Mouse (Mus musculus): ENCODE measurements around the gene Pkn3. TPM values are rescaled to one million over a fixed set of nuclear protein-coding genes. Genes with fewer than 3 reads are reported as not detected.

The Pkn3 gene
- polyA plus RNA-seq, 2 experiments: 2.0 to 3.5 TPM

GRCm38 (mm10) chr2:30067031-30067888 lies 10.2 kb upstream of the Pkn3 start:
- H3K9ac ChIP-seq (replicated peaks): peak overlapping the region; percentile 94
- WGBS (ENCODE audit: insufficient replicate concordance): under 1% methylated on average over 62 of the region's 69 CpGs
- H3K9me3 ChIP-seq (ENCODE audit: control insufficient read depth, low read length): no peaks in the 10 kb centered on the region
- no peak for DNase-seq (ENCODE audit: low read depth in 3 of 3, low spot score in 3 of 3)
- peak; percentile 0; the same call in 1 of the 2 replicates for ATAC-seq (ENCODE audit: insufficient read depth)
- TF ChIP-seq EP300 (IDR thresholded peaks at IDR 0.05; ENCODE audit: low read depth) (no peak), CTCF (IDR thresholded peaks at IDR 0.05; ENCODE audit: low read depth) (no peak)
- no peaks in the 10 kb centered on the region for H3K27me3 ChIP-seq (ENCODE audit: control insufficient read depth, insufficient read depth, low read length)
- peak overlapping the region; percentile 93 to 100 for H3K4me3 ChIP-seq (ENCODE audit: insufficient read depth in 1 of 2, low read depth in 2 of 2, low read length in 2 of 2)
- H3K27ac ChIP-seq: peak overlapping the region; percentile 85
- H3K36me3 ChIP-seq (replicated peaks; ENCODE audit: control insufficient read depth, insufficient read depth, low read depth): peaks cover 28% of the 10 kb centered on the region
- peak overlapping the region; percentile 97 for H3K4me2 ChIP-seq (ENCODE audit: low read depth)
- H3K4me1 ChIP-seq (replicated peaks; ENCODE audit: control insufficient read depth in 2 of 2, insufficient read depth in 2 of 2, low read length in 1 of 2): peaks cover 20 to 27% of the 10 kb centered on the region in 2 experiments

- Histone ChIP-seq H3K4me3 (ENCODE audit: insufficient read depth in 1 of 2, low read depth in 2 of 2, low read length in 2 of 2) (peak overlapping the region; percentile 93 to 100), H3K27ac (no peak overlapping the region), H3K9me3 (ENCODE audit: control insufficient read depth, low read length) (no peaks in the 10 kb centered on the region), H3K4me1 (replicated peaks; ENCODE audit: control insufficient read depth in 2 of 2, insufficient read depth in 2 of 2, low read length in 1 of 2) (peaks cover 19 to 27% of the 10 kb centered on the region in 2 experiments), H3K27me3 (ENCODE audit: control insufficient read depth, insufficient read depth, low read length) (no peaks in the 10 kb centered on the region), H3K4me2 (ENCODE audit: low read depth) (peak overlapping the region; percentile 97), H3K36me3 (replicated peaks; ENCODE audit: control insufficient read depth, insufficient read depth, low read depth) (peaks cover 30% of the 10 kb centered on the region), H3K9ac (replicated peaks) (peak overlapping the region; percentile 94)
- ATAC-seq (ENCODE audit: insufficient read depth) (no peak), DNase-seq (ENCODE audit: low read depth in 3 of 3, low spot score in 3 of 3) (no peak)
- 23% methylated on average over 7 of the region's 7 CpGs for WGBS (ENCODE audit: insufficient replicate concordance)
- TF ChIP-seq EP300 (IDR thresholded peaks at IDR 0.05; ENCODE audit: low read depth) (no peak), CTCF (IDR thresholded peaks at IDR 0.05; ENCODE audit: low read depth) (no peak)
Observed at GRCm38 (mm10) chr2:30067962-30068361, 9.5 kb upstream of the Pkn3 start.

- H3K27ac ChIP-seq: no peak overlapping the region
- ATAC-seq (ENCODE audit: insufficient read depth) (no peak), DNase-seq (ENCODE audit: low read depth in 3 of 3, low spot score in 3 of 3) (no peak)
- TF ChIP-seq EP300 (IDR thresholded peaks at IDR 0.05; ENCODE audit: low read depth) (no peak), CTCF (IDR thresholded peaks at IDR 0.05; ENCODE audit: low read depth) (no peak)
- no peak overlapping the region for H3K9ac ChIP-seq (replicated peaks)
- H3K4me3 ChIP-seq (ENCODE audit: insufficient read depth in 1 of 2, low read depth in 2 of 2, low read length in 2 of 2): no peak overlapping the region
- peaks cover under 1 to 1% of the 10 kb centered on the region in 2 experiments; a peak in 2 of 4 replicates for H3K4me1 ChIP-seq (replicated peaks; ENCODE audit: control insufficient read depth in 2 of 2, insufficient read depth in 2 of 2, low read length in 1 of 2)
- peaks cover 30% of the 10 kb centered on the region for H3K36me3 ChIP-seq (replicated peaks; ENCODE audit: control insufficient read depth, insufficient read depth, low read depth)
- no peaks in the 10 kb centered on the region for H3K27me3 ChIP-seq (ENCODE audit: control insufficient read depth, insufficient read depth, low read length)
- 51% methylated on average over 7 of the region's 7 CpGs for WGBS (ENCODE audit: insufficient replicate concordance)
- no peaks in the 10 kb centered on the region for H3K9me3 ChIP-seq (ENCODE audit: control insufficient read depth, low read length)
- no peak overlapping the region for H3K4me2 ChIP-seq (ENCODE audit: low read depth)
Observed at GRCm38 (mm10) chr2:30072875-30073274, 4.6 kb upstream of the Pkn3 start.

- Histone ChIP-seq H3K4me3 (ENCODE audit: insufficient read depth in 1 of 2, low read depth in 2 of 2, low read length in 2 of 2) (no peak overlapping the region), H3K4me1 (replicated peaks; ENCODE audit: control insufficient read depth in 2 of 2, insufficient read depth in 2 of 2, low read length in 1 of 2) (peaks cover 1 to 3% of the 10 kb centered on the region in 2 experiments; a peak in 2 of 4 replicates), H3K9ac (replicated peaks) (no peak overlapping the region), H3K4me2 (ENCODE audit: low read depth) (no peak overlapping the region), H3K9me3 (ENCODE audit: control insufficient read depth, low read length) (no peaks in the 10 kb centered on the region), H3K27me3 (ENCODE audit: control insufficient read depth, insufficient read depth, low read length) (no peaks in the 10 kb centered on the region), H3K36me3 (replicated peaks; ENCODE audit: control insufficient read depth, insufficient read depth, low read depth) (peaks cover 27% of the 10 kb centered on the region), H3K27ac (no peak overlapping the region)
- ATAC-seq (ENCODE audit: insufficient read depth) (no peak), DNase-seq (ENCODE audit: low read depth in 3 of 3, low spot score in 3 of 3) (no peak)
- TF ChIP-seq EP300 (IDR thresholded peaks at IDR 0.05; ENCODE audit: low read depth): no peak
- TF ChIP-seq CTCF (IDR thresholded peaks at IDR 0.05; ENCODE audit: low read depth): no peak
- WGBS (ENCODE audit: insufficient replicate concordance): 71% methylated on average over 3 of the region's 3 CpGs
Observed at GRCm38 (mm10) chr2:30073285-30073684, 4.2 kb upstream of the Pkn3 start.

- Histone ChIP-seq H3K4me3 (ENCODE audit: insufficient read depth in 1 of 2, low read depth in 2 of 2, low read length in 2 of 2) (no peak overlapping the region), H3K27me3 (ENCODE audit: control insufficient read depth, insufficient read depth, low read length) (no peaks in the 10 kb centered on the region), H3K9ac (replicated peaks) (no peak overlapping the region), H3K36me3 (replicated peaks; ENCODE audit: control insufficient read depth, insufficient read depth, low read depth) (peaks cover 4% of the 10 kb centered on the region), H3K9me3 (ENCODE audit: control insufficient read depth, low read length) (no peaks in the 10 kb centered on the region), H3K4me2 (ENCODE audit: low read depth) (no peak overlapping the region), H3K27ac (no peak overlapping the region), H3K4me1 (replicated peaks; ENCODE audit: control insufficient read depth in 2 of 2, insufficient read depth in 2 of 2, low read length in 1 of 2) (peaks cover 4 to 6% of the 10 kb centered on the region in 2 experiments; a peak in 2 of 4 replicates)
- ATAC-seq (ENCODE audit: insufficient read depth) (no peak), DNase-seq (ENCODE audit: low read depth in 3 of 3, low spot score in 3 of 3) (no peak)
- 66% methylated on average over 3 of the region's 3 CpGs for WGBS (ENCODE audit: insufficient replicate concordance)
- TF ChIP-seq EP300 (IDR thresholded peaks at IDR 0.05; ENCODE audit: low read depth) (no peak), CTCF (IDR thresholded peaks at IDR 0.05; ENCODE audit: low read depth) (no peak)
Observed at GRCm38 (mm10) chr2:30075625-30076024, 1.9 kb upstream of the Pkn3 start.

Measured in liver, embryonic 14.5 days (tissue).